20 mouse cellular contexts compared by ENCODE assay signal in genomic region chr10:53752723-53753122, GRCm38 (mm10).
"Had no signal": no experiment of that assay in that cellular context is flagged by ENCODE, and none has a peak within 500 bp of the region (broad histone marks: within the 10 kb centered on the region; RNA-seq: fewer than 3 reads in every experiment).

No protein-coding gene starts in this region.

- H3K36me3 ChIP-seq: limb, embryonic 12.5 days; limb, embryonic 15.5 days; stomach, embryonic 15.5 days had no signal

- H3K9me3 ChIP-seq: limb, embryonic 12.5 days; limb, embryonic 15.5 days; stomach, embryonic 15.5 days had no signal

- H3K4me3 ChIP-seq: limb, embryonic 12.5 days; limb, embryonic 15.5 days; stomach, embryonic 15.5 days had no signal

- H3K27me3 ChIP-seq: limb, embryonic 15.5 days; stomach, embryonic 15.5 days had no signal

- ATAC-seq: intestine, embryonic 16.5 days; liver, postnatal 0 days had no signal

- DNase-seq: kidney, adult 18-20 months; kidney, postnatal 10 days; kidney, postnatal 36 days; left cerebral cortex, postnatal 4 days; liver, postnatal 0 days; lung, embryonic 14.5 days; lung, postnatal 10 days; lung, postnatal 36 days; midbrain, embryonic 14.5 days; retina, postnatal 1 day; right cerebral cortex, postnatal 25 days; spleen, adult 18-20 months; thymus, postnatal 25 days had no signal

- H3K4me1 ChIP-seq: stomach, embryonic 15.5 days had no signal

- H3K9ac ChIP-seq: limb, embryonic 12.5 days; limb, embryonic 15.5 days; liver, embryonic 14.5 days; liver, postnatal 0 days; lung, embryonic 14.5 days; stomach, embryonic 15.5 days had no signal

- H3K4me2 ChIP-seq: limb, embryonic 12.5 days; limb, embryonic 15.5 days; liver, embryonic 11.5 days; lung, embryonic 14.5 days; midbrain, embryonic 11.5 days; stomach, embryonic 15.5 days had no signal

- H3K27ac ChIP-seq: limb, embryonic 12.5 days; limb, embryonic 15.5 days; liver, embryonic 14.5 days; stomach, embryonic 15.5 days had no signal
